Mouse (Mus musculus) natural killer cell, adult 2 months (primary cell): ENCODE results near the gene Tifab.
"Not testable (repeated sequence)": the region's sequence is repeated elsewhere in the genome, so short reads cannot be mapped to it uniquely, and the experiment has no call there.

Source experiments
- DNase-seq, 2 experiments: peaks; one replicate each; pipeline ENCODE4 v3.0.0; 2022; ENCODE audit warnings: low spot score in 2 of 2

Tifab gene

DNA sequence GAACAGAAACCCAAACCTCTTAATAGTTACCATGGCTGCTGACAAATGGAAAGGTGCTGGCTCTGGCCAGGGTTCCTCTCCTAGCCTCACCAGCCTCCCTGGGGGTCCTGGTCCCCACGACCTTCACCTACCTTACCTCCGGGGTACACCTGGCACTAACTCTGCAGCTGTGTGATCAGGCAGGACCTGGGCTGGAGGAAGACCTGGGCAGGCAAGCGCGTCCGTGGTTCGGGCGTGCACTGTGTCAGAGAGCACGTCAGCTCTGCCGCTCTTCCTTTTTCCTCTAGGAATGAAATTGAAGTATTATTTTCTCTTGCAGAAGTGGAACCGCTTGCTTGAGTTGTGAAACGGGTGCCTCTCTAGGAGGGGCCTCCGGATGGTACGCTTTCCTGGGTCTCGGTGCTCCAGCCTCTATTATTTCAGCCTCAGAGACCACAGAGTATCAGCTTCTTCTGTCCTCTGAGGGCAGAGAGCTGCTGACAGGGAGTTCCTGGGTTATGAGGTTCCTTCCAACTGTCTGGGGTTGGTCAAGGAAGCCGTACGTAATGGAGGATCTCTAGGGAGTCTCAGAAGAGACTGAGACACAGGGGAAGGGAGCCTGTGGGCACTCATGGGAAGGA, at the start of gene Tifab:
Tifab (minus strand) TSS at position 470 of the 620 bp plus-strand sequence.
- DNase-seq: no peak

DNA sequence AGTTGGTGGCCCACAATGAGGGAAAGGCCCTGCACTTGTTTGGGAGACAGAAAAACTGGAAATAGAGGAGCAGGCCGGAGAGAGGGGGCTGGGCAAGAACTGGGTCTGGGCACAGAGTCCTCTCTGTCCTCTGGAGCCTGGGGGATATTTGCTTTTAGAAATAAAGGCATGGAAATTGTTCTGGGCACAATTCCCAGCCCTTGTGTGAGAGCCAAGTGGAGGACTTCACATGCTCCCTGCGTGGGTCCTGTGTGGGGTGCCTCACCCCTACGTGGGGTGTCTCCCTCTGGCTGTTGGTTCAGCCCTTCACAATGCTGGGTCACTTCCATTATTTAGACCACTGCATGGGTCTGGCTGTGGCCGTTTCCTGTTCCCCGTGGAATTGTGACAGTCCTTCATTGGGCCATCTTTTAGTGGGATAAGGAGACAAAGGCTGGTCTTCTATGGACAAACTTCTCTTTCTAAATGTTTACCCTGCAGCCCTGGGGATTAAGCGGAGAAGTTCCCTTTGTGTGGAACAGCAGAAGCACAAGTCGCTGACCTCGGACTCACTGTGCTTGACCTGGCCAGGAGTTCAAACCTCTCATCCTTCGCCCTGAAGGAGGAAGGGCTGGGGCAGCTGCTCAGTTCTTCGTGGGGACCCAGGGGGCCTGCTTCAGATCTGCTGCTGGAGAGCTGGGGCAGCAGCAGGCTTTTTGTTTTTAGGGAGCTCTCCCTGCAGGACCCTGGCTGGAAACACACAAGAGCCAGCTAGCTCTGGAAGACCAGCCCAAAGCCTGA, 47.7 kb upstream of the Tifab start:
- DNase-seq: no peak

DNA sequence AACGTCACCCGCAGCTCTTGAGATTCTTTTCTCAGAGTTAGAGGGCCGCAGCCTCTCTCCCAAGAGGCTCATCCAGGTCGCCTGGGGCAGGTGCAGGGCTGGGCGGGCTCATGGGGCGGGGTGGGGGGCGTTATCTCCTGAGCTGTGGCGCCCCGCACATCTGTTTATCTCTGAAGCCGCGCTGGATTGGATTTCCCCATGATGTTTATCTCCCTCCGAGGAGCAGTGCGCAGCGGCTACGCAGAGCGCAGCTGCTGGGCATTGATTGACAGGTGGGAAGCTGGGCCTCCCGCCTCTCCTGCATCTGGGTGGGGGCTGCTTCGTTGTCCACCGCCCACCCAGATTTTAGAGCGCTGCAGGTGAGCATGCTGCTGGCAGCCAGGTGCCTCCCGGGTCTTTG, 44.9 kb upstream of the Tifab start:
- DNase-seq: no peak

DNA sequence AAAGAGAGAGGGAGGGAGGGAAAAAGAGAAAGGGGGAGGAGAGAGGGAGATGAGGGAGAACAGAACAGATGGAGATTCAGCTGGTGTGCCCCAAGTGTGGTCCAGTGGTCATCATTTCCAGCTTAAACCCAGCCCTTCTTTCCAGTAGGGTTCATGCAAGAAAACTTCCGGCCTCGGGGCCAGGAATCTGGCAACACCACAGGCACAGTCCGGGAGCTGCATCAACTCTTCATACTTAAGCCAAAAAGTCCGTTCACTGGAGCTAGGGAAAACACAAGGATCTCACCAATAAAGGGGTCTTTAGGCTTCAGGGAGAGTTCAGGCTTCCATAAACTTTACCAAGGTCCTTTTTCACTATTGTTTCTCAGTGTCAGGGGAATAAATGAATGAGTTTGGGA, 44.2 kb upstream of the Tifab start:
- DNase-seq: no peak

DNA sequence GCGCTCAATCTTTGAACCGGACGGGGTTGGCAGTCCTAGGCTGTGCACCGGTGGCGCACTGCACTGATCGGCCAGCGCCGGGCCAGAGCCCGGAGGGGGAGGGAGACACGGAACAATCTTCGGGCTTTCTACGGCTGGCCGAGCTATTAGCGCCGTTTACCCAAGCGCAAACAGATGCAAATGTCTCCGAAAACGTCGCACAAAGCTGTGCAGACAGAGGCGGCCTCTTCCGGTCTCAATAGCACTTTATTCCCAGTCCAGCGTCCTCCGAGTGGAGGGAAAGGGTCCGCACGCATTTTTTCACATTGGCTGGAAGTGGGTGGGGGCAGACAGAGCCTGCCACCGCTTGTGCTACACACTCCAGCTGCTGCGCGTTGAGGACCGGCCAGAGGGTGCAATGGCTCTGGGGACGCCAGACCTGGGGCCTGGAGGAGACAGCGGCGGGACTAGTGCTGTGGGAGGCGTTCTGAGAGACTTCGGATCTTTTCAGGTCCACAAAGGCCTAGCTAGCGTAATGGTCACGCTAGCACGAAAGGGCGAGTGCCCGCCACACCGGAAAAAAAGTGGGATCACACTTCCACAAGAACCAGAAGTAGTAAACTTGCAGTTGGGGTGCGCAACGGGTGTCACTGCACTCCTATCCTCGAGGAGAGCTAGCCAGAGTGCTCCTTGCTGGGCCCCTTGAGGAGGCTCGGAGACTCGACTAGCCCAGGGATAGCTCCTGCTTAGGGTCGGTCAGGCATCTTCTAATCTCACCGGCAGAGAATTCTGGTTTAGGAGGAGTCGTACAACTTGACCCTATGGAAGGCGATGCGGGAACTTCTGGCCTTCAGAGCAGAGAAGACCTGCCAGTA, 43.5 kb upstream of the Tifab start:
- DNase-seq: no peak

DNA sequence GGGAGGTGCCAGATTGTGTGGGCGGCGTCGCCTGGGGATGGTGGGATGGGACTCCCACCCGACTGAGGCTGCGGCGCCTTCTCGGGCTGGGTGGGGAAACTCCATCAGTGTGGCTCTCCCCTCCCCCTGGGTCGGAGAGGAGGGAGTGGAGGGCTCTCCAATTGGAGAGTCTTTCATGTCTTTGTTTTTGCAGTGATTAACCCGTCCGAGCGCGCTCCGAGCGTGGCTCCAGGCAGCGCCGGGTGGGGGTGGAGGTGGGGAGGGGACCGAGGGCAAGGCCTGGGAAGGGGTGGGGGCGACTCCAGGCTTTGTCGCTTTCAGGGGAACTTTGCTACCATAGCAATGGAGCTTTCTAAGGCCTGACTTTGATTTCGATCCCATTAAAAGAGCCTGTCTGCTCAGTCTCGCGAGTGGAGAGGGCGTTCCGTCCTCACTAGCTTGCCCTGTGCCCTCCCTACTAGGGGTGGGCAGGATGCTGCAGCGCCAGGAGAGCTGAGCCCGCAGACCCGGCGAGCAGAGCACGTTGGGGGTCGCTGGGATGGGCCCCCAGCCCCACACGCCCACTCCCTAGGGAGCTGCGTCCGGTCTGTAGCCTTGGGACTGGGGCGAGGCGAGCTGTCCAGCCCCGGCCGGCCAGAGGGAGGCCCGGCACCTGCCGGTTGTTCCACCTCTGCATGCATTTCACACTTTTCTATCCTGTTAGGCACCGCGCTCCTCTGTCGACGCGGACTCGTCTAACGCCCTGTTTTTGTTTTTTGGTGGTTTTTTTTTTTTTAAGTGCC, 42.6 kb upstream of the Tifab start:
- DNase-seq: no peak

DNA sequence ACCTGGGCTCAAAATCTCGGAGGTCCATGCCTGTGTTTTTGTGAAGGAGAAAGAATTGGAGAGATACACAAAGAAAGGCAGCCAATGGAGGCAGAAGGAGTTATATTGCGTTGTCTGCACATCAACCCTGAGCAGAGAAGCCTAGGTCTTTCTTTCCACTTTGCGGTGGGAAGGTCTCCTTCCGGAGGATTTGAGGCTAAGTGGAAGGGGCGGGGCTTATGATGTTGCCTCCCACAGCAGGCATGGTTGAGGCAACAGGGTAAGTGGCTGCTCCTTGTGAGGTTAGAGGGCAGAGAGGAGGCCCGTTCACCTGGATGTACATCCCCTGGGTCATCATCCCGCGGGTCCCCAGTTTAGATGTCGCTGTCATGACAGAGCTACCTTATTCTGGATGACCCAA, 40.6 kb upstream of the Tifab start:
- no peak for DNase-seq

DNA sequence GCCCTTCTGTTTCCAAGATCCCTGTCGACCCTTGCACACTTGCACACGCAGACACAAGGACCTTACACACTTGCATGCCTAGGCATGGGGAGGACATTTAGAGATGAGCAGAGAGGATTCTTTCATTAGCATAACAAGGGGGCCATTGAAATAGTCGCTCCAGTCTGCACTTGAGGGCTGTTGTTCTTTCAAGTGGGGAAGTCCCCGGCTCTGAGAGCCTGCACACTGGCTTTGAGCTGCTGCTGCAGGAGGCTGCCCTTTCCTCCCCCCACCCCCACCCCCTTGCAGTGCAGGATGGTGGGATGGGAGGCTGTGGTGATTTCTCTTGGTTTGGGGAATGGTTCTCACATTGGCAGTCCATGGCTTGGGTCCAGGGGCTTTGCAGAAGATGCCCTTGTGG, 37.4 kb upstream of the Tifab start:
- DNase-seq: no peak

DNA sequence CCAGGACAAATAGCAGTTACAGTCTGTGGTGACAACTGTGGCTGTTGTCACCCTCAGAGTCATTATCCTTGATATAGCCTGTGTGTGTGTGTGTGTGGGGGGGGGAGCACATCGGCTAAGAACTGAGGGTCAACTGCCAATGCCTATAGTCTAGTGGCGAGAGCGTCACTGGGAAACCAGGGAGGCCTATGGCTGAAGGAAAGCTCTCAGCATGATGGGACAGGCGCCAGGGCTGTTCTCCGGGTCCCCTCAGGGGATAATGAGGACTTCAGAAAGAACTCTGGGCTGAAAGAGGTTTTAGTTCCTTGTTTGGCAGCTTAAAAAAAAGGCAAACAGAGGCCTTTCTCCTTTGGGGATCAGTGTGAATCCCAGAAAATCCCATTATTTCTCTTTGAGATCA, 35.9 kb upstream of the Tifab start:
- DNase-seq: no peak

DNA sequence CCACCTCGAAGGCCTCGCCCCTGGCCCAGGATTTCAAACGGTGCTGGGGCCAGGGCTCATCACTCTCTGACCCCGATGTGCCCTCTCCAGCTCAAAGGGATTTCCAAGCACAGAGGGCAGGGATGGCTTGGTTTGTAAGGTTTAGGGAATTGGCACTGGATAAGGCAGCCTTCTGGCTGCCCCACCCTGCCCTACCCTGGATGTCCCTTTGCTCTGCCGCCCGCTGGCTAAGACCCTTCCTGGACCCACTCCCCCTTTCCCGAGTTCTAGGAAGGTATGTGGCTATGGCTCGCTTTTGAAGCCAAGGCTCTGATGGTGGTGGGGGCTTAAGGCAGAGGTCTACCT, 30.4 kb upstream of the Tifab start:
- DNase-seq: no peak

DNA sequence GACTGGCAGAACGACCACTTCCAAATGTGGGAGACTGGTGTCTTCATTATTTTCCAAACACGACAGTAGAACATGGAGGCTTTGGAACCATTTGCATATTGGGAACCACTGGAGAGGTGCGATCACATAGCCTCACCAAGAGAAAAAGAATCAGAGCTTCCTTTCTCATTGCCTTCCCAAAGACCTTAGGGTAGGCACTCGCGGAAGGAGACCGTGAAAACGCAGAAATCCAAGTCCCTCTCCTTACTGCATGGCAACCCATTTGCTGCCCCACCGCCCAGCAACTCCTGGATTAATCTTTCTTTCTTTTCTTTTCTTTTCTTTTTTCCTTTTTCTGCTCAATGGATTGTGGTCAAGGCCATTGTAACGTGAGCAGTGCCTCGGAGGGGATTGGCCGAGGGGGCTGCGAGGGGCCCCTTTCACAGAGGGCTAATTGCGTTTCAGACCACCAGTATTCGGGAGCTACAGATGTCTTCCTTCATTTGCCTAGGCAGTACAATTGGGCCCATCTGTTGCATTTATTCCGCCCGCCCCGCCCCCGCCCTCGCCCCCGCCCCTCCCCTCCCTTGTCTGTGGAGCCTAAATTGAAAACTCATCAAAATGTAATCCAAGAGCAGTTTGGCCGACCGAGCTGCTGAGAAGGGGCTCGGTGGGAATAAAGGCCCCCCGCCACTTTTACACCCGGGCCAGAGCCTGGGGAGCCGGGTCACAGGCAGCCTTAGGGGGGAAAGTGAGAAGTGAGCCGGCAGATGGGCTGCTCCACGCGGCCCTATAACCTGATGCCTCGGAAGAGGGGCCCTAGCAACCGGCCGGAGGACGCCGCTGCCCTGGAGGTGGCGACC, 29.8 kb upstream of the Tifab start:
- no peak for DNase-seq

DNA sequence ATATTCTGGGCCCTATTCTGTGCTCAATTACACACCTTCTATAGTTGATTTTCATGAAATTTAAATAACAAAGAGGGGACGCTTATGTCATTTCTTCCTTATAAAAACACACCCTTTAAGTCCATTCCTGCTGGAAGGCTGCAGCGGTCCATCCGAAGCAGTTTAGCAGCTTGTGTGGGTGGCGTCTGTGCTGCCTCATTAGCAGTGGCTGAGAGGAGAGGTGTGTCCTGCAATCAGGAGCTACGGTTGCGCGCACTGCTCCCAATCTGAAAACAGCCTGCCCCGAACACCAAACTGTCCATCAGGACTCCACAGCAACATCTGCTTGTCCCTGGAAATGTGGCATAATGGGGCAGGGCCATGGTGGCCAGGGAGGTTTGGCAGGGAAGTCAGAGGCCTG, 20.8 kb upstream of the Tifab start:
- no peak for DNase-seq

DNA sequence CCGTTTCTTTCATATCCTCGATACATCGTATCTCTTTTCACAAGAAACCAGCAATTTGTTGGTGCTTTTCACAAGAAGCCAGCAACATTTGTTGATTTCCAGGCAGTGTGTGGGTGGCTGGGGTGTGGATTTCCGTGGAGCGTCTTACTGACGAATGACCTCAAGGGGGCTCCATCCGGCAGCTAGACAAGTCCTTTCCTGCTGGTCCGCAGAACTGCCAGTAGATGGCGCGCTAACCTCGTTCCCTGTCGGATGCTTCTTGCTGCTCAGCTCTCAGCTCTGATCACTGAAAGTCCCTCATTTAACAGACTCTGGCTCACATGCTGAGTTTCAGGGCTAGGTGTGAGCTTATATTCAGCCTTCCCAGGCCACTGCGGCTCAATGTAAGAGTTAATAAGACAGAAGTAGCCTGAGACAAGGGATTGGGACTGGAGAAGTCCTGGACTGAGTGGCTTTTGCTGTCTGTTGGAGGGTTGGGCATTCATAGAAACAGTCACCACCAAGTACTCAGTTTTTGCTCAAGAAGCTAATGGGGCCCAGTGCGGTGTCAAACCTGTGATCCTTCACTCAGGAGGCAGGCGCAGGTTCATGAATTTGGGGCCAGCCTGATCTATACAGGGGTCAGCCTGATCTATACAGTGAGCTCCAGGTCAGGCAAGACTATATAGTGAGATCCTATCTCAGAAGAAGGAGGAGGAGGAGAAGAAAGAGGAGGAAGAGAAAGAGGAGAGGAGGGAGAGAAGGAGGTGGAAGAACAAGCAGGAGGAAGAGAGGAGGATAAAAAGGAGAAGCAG, 19.0 kb upstream of the Tifab start:
- DNase-seq: peak; percentile 75 to 85

DNA sequence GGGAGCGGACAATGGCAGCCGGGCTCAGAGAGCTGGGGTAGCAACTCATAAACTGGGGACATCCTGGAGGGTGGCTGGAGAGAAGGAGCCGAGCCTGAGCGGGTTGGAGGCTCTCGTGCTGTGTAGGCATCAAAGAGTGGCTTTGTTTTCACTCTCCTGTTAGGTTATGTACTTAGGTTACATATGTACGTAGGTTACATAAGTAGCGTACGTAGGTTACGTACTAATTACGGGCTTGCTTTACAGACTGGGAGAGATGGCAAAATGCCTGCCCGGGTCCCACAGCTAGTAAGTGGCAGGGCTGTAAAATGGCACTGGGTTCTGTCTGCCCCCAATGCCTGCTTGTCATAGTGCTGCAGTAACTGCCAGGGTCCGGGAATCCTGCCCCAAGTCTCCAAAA, 18.3 kb upstream of the Tifab start:
- no peak for DNase-seq

DNA sequence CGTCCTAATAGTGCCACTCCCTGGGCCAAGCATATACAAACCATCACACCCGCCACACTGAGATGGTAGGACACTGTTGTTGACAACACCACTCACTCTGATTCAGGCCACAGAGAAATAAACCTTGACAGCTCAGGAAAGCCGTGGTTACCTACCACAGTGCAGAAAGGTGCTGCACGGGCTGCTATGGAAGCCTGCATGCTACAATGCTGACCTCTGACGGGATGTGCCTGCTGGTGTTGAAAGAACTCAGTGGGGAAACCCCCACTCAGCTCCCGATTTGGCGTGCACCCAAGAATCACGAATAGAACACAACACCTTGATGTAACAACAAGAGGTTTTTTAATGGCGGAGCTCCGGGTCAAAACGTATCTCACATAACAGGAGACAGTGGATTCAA, 17.1 kb upstream of the Tifab start:
- not testable (repeated sequence) for DNase-seq

DNA sequence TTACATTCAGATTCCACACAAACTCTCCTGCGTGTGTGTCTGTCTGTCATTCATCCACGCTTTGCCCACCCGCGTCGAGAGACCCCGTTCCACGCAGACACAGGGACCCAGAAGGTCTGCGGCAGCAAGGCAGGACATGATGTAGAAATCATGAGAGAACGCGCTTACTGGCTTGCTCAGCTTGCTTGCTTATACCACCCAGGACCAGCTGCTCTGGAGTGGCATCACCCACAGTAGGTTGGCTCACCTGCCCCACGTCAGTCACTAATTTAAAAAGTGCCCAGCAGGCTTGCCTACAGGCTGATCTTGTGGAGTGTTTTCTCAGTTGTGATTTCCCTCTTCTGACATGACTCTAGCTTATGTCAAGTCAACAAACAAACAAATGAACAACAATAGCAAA, 15.5 kb upstream of the Tifab start:
- not testable (repeated sequence) for DNase-seq

DNA sequence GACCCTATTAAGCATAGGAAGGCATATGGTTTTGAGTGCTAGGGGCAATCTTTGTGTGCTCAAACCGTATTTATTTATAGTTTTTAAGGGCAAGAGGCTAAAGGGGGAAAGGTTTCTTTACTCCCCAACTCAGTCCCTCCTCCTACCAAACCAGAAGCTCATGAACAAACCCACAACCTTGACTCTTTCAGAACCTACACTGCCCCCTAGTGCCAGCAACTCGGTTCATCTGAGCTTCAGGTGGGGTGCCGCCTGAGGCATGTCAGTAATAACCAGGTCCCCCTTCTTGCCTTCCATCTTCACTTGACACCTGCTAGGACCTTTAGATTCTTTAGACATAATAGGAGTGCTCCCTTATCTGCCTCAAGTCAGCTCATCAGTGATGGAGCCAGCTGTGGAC, 12.5 kb upstream of the Tifab start:
- DNase-seq: peak; percentile 33 to 63

DNA sequence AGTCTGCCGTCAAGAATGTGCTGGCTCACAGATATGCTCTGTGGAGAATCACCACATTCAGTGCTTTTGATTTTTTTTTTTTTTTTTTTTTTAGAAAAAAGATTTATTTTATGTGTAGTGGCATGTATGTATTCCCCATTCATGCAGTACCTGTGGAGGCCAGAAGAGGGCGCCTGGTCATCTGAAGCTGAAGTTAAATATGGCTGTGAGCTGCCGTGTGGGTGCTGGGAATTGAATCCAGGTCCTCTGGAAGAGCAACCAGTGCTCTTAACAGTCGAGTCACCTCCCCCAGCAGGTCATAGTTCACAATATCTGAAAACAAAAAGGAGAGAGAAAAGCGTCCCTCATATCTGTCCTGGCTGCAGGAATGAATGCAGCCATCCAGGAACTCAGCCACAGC, 11.0 kb upstream of the Tifab start:
- DNase-seq: peak in 1 of 2 experiments; percentile 39

DNA sequence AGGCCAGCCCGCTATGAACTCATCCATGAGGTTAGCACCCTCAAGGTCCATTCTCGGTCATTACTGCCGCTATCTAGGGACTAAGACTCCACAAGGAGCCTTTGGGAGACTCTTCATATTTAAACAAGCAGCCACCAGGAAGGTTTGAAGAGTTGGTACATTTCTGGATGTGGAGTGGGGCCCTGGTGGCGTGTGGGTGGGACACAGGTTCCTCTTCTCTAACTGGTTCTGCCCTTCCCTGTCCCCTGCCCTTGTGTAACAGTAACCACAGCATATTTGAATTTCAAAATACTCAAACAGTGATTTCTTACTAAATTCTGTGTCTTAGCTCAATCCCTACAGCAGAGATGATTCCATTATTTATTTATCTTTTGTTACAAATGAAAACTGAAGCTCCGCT, 5.0 kb upstream of the Tifab start:
- DNase-seq: no peak

DNA sequence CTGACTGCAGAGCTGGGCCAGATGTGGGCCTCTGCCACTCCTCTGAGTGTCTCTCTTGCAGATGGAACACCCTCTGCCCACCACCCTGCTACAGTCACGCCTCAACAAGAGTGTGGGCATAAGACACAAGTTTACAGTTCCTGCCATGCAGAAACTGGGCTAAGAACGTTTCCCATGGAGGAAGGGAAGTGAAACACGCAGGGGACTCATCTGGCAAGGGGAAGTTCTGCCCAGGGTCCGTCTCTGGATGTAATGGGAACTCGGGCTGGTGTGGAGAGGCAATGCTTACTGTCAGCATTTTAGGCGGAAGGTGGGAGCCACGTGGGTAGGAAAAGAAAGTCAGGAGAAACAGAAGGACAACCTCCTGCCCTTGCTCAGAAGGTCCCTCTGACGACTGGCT, 2.7 kb upstream of the Tifab start:
- no peak for DNase-seq
